Mouse (Mus musculus): ENCODE results near the gene Lrguk. TPM values are rescaled to one million over a fixed set of nuclear protein-coding genes. Genes with fewer than 3 reads are reported as not detected.

Lrguk gene
- 0.65 and 0.97 TPM in 2 replicates for polyA plus RNA-seq (2014; fragmentation: Nextera tagmentation; extraction: Ambion mirVana)

- Histone ChIP-seq H3K4me3 (ENCODE audit: low read depth, low read length) (peak within 1 kb of the TSS; percentile 50), H3K4me1 (ENCODE audit: control insufficient read depth, insufficient read depth, low read length) (peaks cover 2% of the 10 kb centered on the region; the same call in 1 of the 2 replicates), H3K27me3 (ENCODE audit: control insufficient read depth, insufficient read depth, low read length) (no peaks in the 10 kb centered on the region), H3K27ac (ENCODE audit: low read depth, low read length) (no peak within 1 kb of the TSS), H3K9me3 (replicated peaks; ENCODE audit: control insufficient read depth, low read length) (no peaks in the 10 kb centered on the region), H3K9ac (ENCODE audit: low read depth, low read length) (peak within 1 kb of the TSS; percentile 43), H3K36me3 (ENCODE audit: control insufficient read depth, insufficient read depth, low read length) (no peaks in the 10 kb centered on the region), H3K4me2 (peak within 1 kb of the TSS; percentile 74)
- WGBS (ENCODE audit: insufficient replicate concordance), result 5% methylated on average over 32 of the region's 32 CpGs
- ATAC-seq (replicated peaks; ENCODE audit: insufficient number of reproducible peaks, low FRiP score, low TSS enrichment), result peak; percentile 67; the same call in 1 of the 2 replicates
Observed at GRCm38 (mm10) chr6:34028933-34029745, at the start of gene Lrguk. TSS of gene Lrguk (plus strand) at chr6:34029448.

DNA sequence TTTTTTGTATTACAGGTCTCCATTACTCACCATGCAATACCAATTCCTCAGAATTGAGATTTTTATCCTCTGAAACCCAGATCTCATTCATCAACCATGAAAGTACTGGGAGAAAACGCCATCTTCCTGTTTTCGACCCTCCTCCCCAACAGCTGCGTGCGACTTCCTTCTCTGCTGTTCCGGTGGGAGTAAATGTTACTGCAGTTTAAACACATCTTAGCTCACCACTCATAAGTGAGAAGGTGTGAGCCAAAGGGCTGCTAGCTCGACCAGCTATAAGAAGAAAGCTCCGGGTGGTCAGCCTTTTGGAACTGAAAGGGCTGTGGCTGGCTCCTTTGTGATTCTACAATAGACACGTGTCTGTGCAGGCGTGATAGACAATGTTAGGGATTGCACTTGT lies 46.5 kb upstream of the Lrguk start:
- H3K4me2 ChIP-seq, result no peak overlapping the region
- WGBS (ENCODE audit: insufficient replicate concordance), result 80% methylated on average over 9 of the region's 9 CpGs
- no peak for ATAC-seq (replicated peaks; ENCODE audit: insufficient number of reproducible peaks, low FRiP score, low TSS enrichment)
- no peaks in the 10 kb centered on the region for H3K36me3 ChIP-seq (ENCODE audit: control insufficient read depth, insufficient read depth, low read length)
- peaks cover 5% of the 10 kb centered on the region; the same call in 1 of the 2 replicates for H3K4me1 ChIP-seq (ENCODE audit: control insufficient read depth, insufficient read depth, low read length)
- no peaks in the 10 kb centered on the region for H3K27me3 ChIP-seq (ENCODE audit: control insufficient read depth, insufficient read depth, low read length)
- H3K27ac ChIP-seq (ENCODE audit: low read depth, low read length), result no peak overlapping the region
- H3K4me3 ChIP-seq (ENCODE audit: low read depth, low read length), result no peak overlapping the region
- H3K9me3 ChIP-seq (replicated peaks; ENCODE audit: control insufficient read depth, low read length), result no peaks in the 10 kb centered on the region
- no peak overlapping the region for H3K9ac ChIP-seq (ENCODE audit: low read depth, low read length)

GRCm38 (mm10) chr6:33987132-33987531 lies 42.1 kb upstream of the Lrguk start:
- no peak for ATAC-seq (replicated peaks; ENCODE audit: insufficient number of reproducible peaks, low FRiP score, low TSS enrichment)
- Histone ChIP-seq H3K9me3 (replicated peaks; ENCODE audit: control insufficient read depth, low read length) (no peaks in the 10 kb centered on the region), H3K4me3 (ENCODE audit: low read depth, low read length) (no peak overlapping the region), H3K4me1 (ENCODE audit: control insufficient read depth, insufficient read depth, low read length) (peaks cover 5% of the 10 kb centered on the region; the same call in 1 of the 2 replicates), H3K27ac (ENCODE audit: low read depth, low read length) (no peak overlapping the region), H3K36me3 (ENCODE audit: control insufficient read depth, insufficient read depth, low read length) (no peaks in the 10 kb centered on the region), H3K9ac (ENCODE audit: low read depth, low read length) (no peak overlapping the region), H3K27me3 (ENCODE audit: control insufficient read depth, insufficient read depth, low read length) (no peaks in the 10 kb centered on the region), H3K4me2 (no peak overlapping the region)
- 77% methylated on average over 5 of the region's 5 CpGs for WGBS (ENCODE audit: insufficient replicate concordance)

DNA sequence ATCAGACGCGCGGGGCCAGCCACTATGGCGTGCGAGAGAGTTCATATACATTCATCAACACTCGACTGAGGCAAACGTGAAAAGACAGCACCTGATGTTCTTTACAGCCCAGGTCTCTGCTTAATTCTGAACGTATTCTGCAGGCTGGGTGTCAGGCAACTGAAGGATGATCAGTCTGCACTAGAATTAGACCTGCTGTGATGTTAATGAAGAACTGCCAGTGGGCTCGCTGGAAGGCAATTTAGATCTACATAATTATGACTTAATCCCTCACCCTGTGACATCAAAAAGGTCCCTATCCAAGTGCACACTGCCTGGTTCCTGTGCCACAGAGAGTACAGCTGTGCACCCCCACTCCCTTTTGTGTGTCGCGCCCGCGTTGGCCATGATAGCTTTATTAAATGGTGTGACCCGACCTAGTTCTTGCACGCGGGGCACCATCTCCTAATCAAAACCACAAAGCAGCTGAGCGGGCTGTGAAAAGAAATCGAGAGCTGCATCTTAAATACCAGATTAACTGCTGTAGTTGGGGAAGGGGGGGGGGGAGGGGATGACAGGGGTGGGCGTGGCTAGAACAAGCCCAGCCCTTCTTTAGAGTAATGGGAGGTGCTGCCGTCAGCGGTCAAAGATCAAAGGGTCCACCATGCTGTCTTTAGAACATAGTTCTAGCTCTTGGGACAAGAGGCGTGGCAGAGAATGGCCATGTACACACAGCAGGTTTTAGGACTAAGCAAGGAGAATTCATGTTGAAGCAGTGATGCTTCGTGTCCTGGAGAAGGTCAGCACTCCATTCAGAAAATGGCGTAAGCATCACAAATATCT lies 36.8 kb upstream of the Lrguk start:
- Histone ChIP-seq H3K27ac (ENCODE audit: low read depth, low read length) (no peak overlapping the region), H3K36me3 (ENCODE audit: control insufficient read depth, insufficient read depth, low read length) (no peaks in the 10 kb centered on the region), H3K4me3 (ENCODE audit: low read depth, low read length) (no peak overlapping the region), H3K4me2 (peak overlapping the region; percentile 20; the same call in 1 of the 2 replicates), H3K9me3 (replicated peaks; ENCODE audit: control insufficient read depth, low read length) (no peaks in the 10 kb centered on the region), H3K27me3 (ENCODE audit: control insufficient read depth, insufficient read depth, low read length) (no peaks in the 10 kb centered on the region), H3K4me1 (ENCODE audit: control insufficient read depth, insufficient read depth, low read length) (no peaks in the 10 kb centered on the region), H3K9ac (ENCODE audit: low read depth, low read length) (no peak overlapping the region)
- ATAC-seq (replicated peaks; ENCODE audit: insufficient number of reproducible peaks, low FRiP score, low TSS enrichment), result no peak
- 43% methylated on average over 24 of the region's 24 CpGs for WGBS (ENCODE audit: insufficient replicate concordance)

- Histone ChIP-seq H3K4me2 (no peak overlapping the region), H3K9me3 (replicated peaks; ENCODE audit: control insufficient read depth, low read length) (no peaks in the 10 kb centered on the region), H3K9ac (ENCODE audit: low read depth, low read length) (no peak overlapping the region), H3K36me3 (ENCODE audit: control insufficient read depth, insufficient read depth, low read length) (no peaks in the 10 kb centered on the region), H3K4me1 (ENCODE audit: control insufficient read depth, insufficient read depth, low read length) (no peaks in the 10 kb centered on the region), H3K27ac (ENCODE audit: low read depth, low read length) (no peak overlapping the region), H3K27me3 (ENCODE audit: control insufficient read depth, insufficient read depth, low read length) (no peaks in the 10 kb centered on the region), H3K4me3 (ENCODE audit: low read depth, low read length) (no peak overlapping the region)
- 70% methylated on average over 6 of the region's 6 CpGs for WGBS (ENCODE audit: insufficient replicate concordance)
- ATAC-seq (replicated peaks; ENCODE audit: insufficient number of reproducible peaks, low FRiP score, low TSS enrichment), result no peak
Observed at GRCm38 (mm10) chr6:33993842-33994241, 35.4 kb upstream of the Lrguk start.

- Histone ChIP-seq H3K27ac (ENCODE audit: low read depth, low read length) (no peak overlapping the region), H3K4me2 (no peak overlapping the region), H3K27me3 (ENCODE audit: control insufficient read depth, insufficient read depth, low read length) (no peaks in the 10 kb centered on the region), H3K36me3 (ENCODE audit: control insufficient read depth, insufficient read depth, low read length) (no peaks in the 10 kb centered on the region), H3K4me1 (ENCODE audit: control insufficient read depth, insufficient read depth, low read length) (no peaks in the 10 kb centered on the region), H3K9me3 (replicated peaks; ENCODE audit: control insufficient read depth, low read length) (no peaks in the 10 kb centered on the region), H3K4me3 (ENCODE audit: low read depth, low read length) (no peak overlapping the region), H3K9ac (ENCODE audit: low read depth, low read length) (no peak overlapping the region)
- WGBS (ENCODE audit: insufficient replicate concordance), result 47% methylated on average over 4 of the region's 4 CpGs
- ATAC-seq (replicated peaks; ENCODE audit: insufficient number of reproducible peaks, low FRiP score, low TSS enrichment), result no peak
Observed at GRCm38 (mm10) chr6:33998590-33998989, 30.7 kb upstream of the Lrguk start.

DNA sequence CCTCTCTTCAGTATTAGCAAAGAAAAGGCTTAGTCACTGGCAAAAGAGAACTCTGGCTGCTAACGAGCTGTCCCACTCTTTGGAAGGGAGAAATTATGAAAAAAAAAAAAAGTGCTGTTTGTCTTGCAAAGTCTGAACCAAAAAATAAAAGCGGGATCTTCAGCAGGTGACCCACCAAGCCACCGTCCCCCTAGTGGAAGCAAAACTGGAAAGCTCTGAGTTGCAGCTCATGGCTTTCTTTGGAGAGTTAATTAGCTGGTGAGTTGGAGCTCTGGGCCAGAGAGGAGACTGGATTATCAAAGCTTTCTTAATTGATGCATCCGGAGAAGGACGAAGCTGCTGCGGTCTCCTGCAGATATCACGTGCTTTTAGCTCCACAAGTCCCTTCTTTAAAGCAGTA lies 29.7 kb upstream of the Lrguk start:
- H3K4me3 ChIP-seq (ENCODE audit: low read depth, low read length), result no peak overlapping the region
- H3K9me3 ChIP-seq (replicated peaks; ENCODE audit: control insufficient read depth, low read length), result no peaks in the 10 kb centered on the region
- H3K36me3 ChIP-seq (ENCODE audit: control insufficient read depth, insufficient read depth, low read length), result no peaks in the 10 kb centered on the region
- no peaks in the 10 kb centered on the region for H3K4me1 ChIP-seq (ENCODE audit: control insufficient read depth, insufficient read depth, low read length)
- H3K4me2 ChIP-seq, result no peak overlapping the region
- WGBS (ENCODE audit: insufficient replicate concordance), result 25% methylated on average over 7 of the region's 7 CpGs
- no peaks in the 10 kb centered on the region for H3K27me3 ChIP-seq (ENCODE audit: control insufficient read depth, insufficient read depth, low read length)
- no peak overlapping the region for H3K27ac ChIP-seq (ENCODE audit: low read depth, low read length)
- ATAC-seq (replicated peaks; ENCODE audit: insufficient number of reproducible peaks, low FRiP score, low TSS enrichment), result no peak
- no peak overlapping the region for H3K9ac ChIP-seq (ENCODE audit: low read depth, low read length)

GRCm38 (mm10) chr6:34000644-34001043 lies 28.6 kb upstream of the Lrguk start:
- Histone ChIP-seq H3K9ac (ENCODE audit: low read depth, low read length) (no peak overlapping the region), H3K9me3 (replicated peaks; ENCODE audit: control insufficient read depth, low read length) (no peaks in the 10 kb centered on the region), H3K4me1 (ENCODE audit: control insufficient read depth, insufficient read depth, low read length) (no peaks in the 10 kb centered on the region), H3K27ac (ENCODE audit: low read depth, low read length) (no peak overlapping the region), H3K27me3 (ENCODE audit: control insufficient read depth, insufficient read depth, low read length) (no peaks in the 10 kb centered on the region), H3K4me3 (ENCODE audit: low read depth, low read length) (no peak overlapping the region), H3K36me3 (ENCODE audit: control insufficient read depth, insufficient read depth, low read length) (no peaks in the 10 kb centered on the region), H3K4me2 (no peak overlapping the region)
- no peak for ATAC-seq (replicated peaks; ENCODE audit: insufficient number of reproducible peaks, low FRiP score, low TSS enrichment)
- 83% methylated on average over 7 of the region's 7 CpGs for WGBS (ENCODE audit: insufficient replicate concordance)
